Mouse (Mus musculus): Measurements from ENCODE around the gene Usp24.

DNA sequence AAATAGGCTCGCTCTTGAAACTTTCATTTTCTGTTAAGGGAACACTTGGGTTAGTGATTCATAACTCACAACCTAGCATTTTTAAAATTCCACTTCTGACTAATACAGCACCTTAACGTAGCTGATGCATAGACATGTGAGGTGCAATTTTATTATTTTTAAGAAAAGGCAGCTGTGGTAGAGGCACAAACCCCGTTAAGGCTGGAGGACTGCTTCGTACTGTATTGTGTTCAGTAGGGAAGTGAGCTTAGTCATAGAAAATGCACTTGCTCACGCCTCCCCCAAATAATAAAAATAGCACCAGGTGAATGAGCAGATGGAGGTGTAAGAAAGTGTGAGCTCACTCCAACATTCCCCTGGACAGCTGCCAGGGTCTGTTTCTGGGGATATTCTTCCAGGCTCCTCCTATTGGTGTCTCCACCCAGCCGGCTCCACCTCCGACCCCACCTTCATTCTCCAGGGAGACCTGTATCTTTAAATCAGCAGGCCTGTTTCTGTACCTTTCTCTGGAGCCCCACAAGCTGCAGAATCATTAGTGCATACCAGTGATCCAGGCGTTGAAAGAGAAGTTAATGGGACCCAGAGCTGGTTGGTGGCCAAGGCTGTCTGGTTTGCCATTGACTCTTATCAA is 34.4 kb upstream of the Usp24 start:
- TF ChIP-seq CTCF (IDR thresholded peaks at IDR 0.05), result no peak
- TF ChIP-seq POLR2A (IDR thresholded peaks at IDR 0.05; ENCODE audit: insufficient read depth, low read depth, low read length), result no peak

Measured in heart, adult 2 months (tissue).